Mouse (Mus musculus) thymus, adult 2 months (tissue): Measurements from ENCODE around the gene Ubxn7. TPM values are rescaled to one million over a fixed set of nuclear protein-coding genes. Genes with fewer than 3 reads are reported as not detected.
A peak's percentile ranks its signal among the peaks of the same experiment; 100 is the strongest.

ENCODE experiments used
- DNase-seq: peaks from one replicate; pipeline ENCODE4 v3.0.0; 2021
- H3K27ac ChIP-seq: fragments of 200-500 bp; 2 replicates; pipeline ENCODE4 v1.5.1; 2012; ENCODE audit warnings: low read length, control low read depth; ENCODE audit not compliant: control insufficient read depth, insufficient read depth
- H3K27me3 ChIP-seq: fragments of 200-500 bp; 2 replicates; pipeline ENCODE4 v1.6.1; 2012; ENCODE audit warnings: mild to moderate bottlenecking, low read length, moderate library complexity, mixed read lengths; ENCODE audit not compliant: control insufficient read depth, insufficient read depth
- H3K36me3 ChIP-seq: fragments of 200-500 bp; 2 replicates; pipeline ENCODE4 v1.6.1; 2012; ENCODE audit warnings: mild to moderate bottlenecking, low read length, moderate library complexity; ENCODE audit not compliant: control insufficient read depth, insufficient read depth
- H3K4me1 ChIP-seq: fragments of 200-500 bp; replicated peaks from 2 replicates; pipeline ENCODE4 v1.6.1; 2012; ENCODE audit warnings: low read length; ENCODE audit not compliant: control insufficient read depth, insufficient read depth
- H3K4me3 ChIP-seq: fragments of 200-500 bp; 2 replicates; pipeline ENCODE4 v1.5.1; 2012; ENCODE audit warnings: mild to moderate bottlenecking, low read length, control low read depth, moderate library complexity; ENCODE audit not compliant: control insufficient read depth, insufficient read depth
- CTCF ChIP-seq: fragments of 200-500 bp; IDR thresholded peaks from 2 replicates; pipeline ENCODE4 v1.5.1; 2012; ENCODE audit warnings: mild to moderate bottlenecking, control low read depth, low read length, moderate library complexity, borderline replicate concordance; ENCODE audit not compliant: control insufficient read depth, poor library complexity, insufficient read depth; ENCODE audit errors: extremely low read depth
- POLR2A ChIP-seq: fragments of 200-500 bp; IDR thresholded peaks from 2 replicates; pipeline ENCODE4 v1.6.1; 2012; ENCODE audit warnings: mild to moderate bottlenecking, low read length, control low read depth, moderate library complexity; ENCODE audit not compliant: control insufficient read depth, poor library complexity, insufficient read depth; ENCODE audit errors: extremely low read depth
- WGBS: fragments of 180-500 bp; shearing (Covaris S2); methylation state at CpG from one replicate; pipeline ENCODE4 v1.1.7; 2018; 5-methylcytosine and 5-hydroxymethylcytosine counted together
- polyA plus RNA-seq: library from polyadenylated mRNA; depleted of rRNA; stranded (reverse); fragments of >200 nt; gene quantifications from 2 replicates; pipeline ENCODE4 v1.2.3, GENCODE M21; 2012

The Ubxn7 gene
- polyA plus RNA-seq, 1 experiment = 50.1 TPM

- TF ChIP-seq CTCF = no peak
- TF ChIP-seq POLR2A = no peak
- Histone ChIP-seq H3K36me3 (peaks cover 13% of the 10 kb centered on the region), H3K4me3 (no peak overlapping the region), H3K4me1 (no peaks in the 10 kb centered on the region), H3K27ac (no peak overlapping the region), H3K27me3 (no peaks in the 10 kb centered on the region)
- no peak for DNase-seq
- WGBS = 82% methylated on average over 3 of the region's 3 CpGs
These were observed 58.8 kb downstream of the Ubxn7 start for GRCm38 (mm10) chr16:32390882-32391281.

DNA sequence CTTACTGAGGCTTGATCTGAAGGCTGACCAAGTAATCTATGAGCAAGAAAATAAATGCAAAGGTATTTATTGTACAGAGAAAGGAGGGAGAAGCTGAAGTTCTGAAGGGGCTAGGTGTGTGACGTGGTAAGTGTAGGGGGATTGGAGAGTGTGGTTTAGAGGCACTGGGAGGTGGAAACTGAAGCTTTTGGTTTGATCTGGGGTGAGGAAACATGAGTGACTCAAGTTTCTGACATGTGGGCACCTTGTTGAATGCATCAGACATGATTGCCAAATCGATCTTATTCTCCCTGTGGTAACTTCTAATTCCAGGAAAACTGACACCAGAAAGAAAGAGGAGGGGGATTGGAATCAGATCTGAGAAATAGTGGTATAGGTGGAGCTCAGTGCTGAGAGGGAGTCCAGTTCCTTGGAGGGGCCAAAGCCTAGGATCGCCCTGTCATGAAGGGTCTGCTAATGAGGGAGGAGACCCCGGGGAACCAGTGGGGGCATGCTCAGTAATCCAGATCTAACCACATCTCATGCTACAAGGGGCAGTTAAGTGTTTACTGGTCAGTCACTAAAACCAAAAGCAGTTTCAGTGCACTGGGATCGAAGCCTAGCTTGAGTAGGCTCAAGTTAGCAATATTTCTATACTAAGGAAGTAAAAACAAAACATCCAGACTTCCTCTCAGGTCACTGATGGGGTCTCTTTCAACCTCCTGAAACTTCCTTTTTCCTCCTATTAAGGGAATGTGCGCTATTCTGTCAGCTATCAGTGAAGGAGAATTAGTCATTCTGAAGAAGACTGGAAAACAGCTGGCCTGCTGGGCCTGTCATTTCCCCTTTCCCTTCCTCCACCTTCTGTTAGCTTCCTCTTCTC is 63.9 kb downstream of the Ubxn7 start:
- TF ChIP-seq CTCF (no peak), POLR2A (no peak)
- no peak overlapping the region for H3K4me3 ChIP-seq
- no peaks in the 10 kb centered on the region for H3K27me3 ChIP-seq
- H3K27ac ChIP-seq = no peak overlapping the region
- 62% methylated on average over 6 of the region's 6 CpGs for WGBS
- DNase-seq = no peak
- H3K4me1 ChIP-seq = no peaks in the 10 kb centered on the region
- H3K36me3 ChIP-seq = no peaks in the 10 kb centered on the region

GRCm38 (mm10) chr16:32396541-32396835 is 64.4 kb downstream of the Ubxn7 start:
- Histone ChIP-seq H3K27me3 (no peaks in the 10 kb centered on the region), H3K4me3 (no peak overlapping the region), H3K4me1 (peaks cover 4% of the 10 kb centered on the region), H3K36me3 (no peaks in the 10 kb centered on the region), H3K27ac (no peak overlapping the region)
- TF ChIP-seq POLR2A (no peak), CTCF (no peak)
- WGBS = 91% methylated on average over 3 of the region's 3 CpGs
- DNase-seq = no peak

DNA sequence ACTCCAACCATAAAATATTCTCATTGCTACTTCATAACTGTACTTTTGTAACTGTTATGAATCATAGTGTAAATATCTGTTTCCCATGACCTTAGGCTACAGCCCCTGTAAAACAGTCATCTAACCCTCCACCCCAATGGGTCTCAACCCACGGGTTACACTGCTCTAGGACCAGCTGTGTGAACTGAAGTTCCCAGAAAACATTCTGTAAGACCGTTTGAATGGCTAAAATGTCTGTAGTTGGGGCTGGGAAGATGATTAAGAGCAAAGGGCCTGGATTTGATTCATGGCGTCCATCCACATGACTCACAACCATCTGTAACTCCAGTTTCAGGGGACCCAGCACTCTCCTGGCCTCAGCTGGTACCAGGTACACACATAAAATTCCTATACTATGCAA is 66.1 kb downstream of the Ubxn7 start:
- no peak overlapping the region for H3K27ac ChIP-seq
- H3K27me3 ChIP-seq = no peaks in the 10 kb centered on the region
- peaks cover 5% of the 10 kb centered on the region for H3K4me1 ChIP-seq
- H3K4me3 ChIP-seq = no peak overlapping the region
- WGBS = 91% methylated on average over 3 of the region's 3 CpGs
- H3K36me3 ChIP-seq = no peaks in the 10 kb centered on the region
- DNase-seq = no peak
- TF ChIP-seq POLR2A (no peak), CTCF (no peak)

DNA sequence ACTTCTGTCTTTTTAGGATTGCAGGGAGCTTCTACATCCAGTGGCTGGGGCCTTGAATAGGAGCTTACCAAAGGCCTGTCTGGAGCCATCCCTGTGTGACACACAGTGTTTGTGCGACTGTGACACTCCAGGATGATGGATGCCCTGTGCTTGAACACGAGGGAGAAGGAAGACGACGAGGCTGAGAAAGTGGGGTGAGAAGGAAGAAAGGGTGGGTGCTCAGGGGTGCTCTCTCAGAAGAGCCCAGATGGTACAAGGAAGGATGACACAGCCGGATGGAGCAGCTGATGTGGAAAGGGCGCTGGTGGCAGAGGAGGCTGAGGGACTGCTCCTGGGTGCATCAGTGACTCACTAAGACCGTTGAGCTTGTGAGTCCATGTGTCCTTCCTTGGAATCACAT is 68.2 kb downstream of the Ubxn7 start, which contains the start of gene Tm4sf19:
TSS of gene Tm4sf19 (plus strand) at position 240 of the 400 bp plus-strand sequence.
- Histone ChIP-seq H3K27ac (no peak within 1 kb of the TSS), H3K36me3 (no peaks in the 10 kb centered on the region), H3K4me3 (no peak within 1 kb of the TSS), H3K27me3 (no peaks in the 10 kb centered on the region), H3K4me1 (peaks cover 5% of the 10 kb centered on the region)
- DNase-seq = no peak
- WGBS = 87% methylated on average over 7 of the region's 7 CpGs
- TF ChIP-seq CTCF = no peak
- no peak for TF ChIP-seq POLR2A

DNA sequence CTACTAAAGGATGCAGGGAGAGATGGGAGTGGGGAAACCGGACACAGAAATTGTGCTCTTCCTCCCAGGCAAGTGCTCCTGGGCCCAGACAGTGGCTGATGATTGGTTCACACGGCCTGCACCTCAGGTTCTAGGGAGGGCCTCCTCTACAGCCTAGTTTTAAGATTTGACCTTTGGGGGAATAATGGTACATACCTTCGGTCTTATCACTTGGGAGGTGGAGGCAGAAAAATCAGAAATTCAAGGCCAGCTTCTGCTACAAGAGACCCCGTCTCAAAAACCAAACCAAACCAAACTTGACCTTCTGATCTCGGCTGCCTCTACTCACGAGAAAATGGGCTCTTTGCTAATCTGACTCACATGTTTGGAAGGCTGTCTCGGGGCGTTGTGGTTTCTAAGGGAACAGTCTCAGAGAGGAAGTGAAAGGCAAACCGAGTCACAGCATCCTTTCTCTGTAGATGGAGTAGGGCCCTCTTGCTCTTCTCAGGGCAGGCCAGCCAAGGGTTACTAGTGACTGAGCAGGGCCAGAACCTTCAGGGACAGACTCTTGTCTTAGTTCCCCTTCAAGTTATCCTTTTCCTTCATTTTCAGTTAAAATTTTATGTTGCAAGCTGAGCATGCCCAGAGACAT is 69.4 kb downstream of the Ubxn7 start:
- DNase-seq = peak; percentile 8
- 43% methylated on average over 9 of the region's 9 CpGs for WGBS

DNA sequence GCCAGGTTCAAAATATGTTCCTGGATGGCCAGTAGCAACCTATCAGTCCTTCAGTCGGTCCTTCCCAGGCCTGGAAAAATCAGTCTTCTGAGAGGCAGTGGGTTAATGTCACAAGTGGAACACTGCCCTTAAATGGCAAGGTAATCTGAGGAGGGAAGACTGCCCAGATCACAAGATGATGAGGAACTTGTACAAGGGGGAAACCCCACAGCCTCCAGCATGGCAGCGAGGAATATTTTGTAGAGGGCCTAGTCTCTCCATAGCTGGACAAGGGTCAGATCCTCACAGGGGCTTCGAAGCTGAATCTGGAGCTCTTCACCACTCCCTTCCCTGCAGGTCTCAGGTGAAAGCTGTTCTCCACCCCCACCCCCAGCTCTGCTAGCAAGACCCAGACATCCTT is 70.8 kb downstream of the Ubxn7 start:
- H3K4me1 ChIP-seq = peaks cover 5% of the 10 kb centered on the region
- no peaks in the 10 kb centered on the region for H3K36me3 ChIP-seq
- no peaks in the 10 kb centered on the region for H3K27me3 ChIP-seq
- 88% methylated on average over 3 of the region's 3 CpGs for WGBS
- TF ChIP-seq POLR2A (no peak), CTCF (no peak)
- no peak overlapping the region for H3K4me3 ChIP-seq
- DNase-seq = no peak
- no peak overlapping the region for H3K27ac ChIP-seq

More for the DNA sequence above, 69.4 kb downstream of the Ubxn7 start:
- Histone ChIP-seq H3K4me1 (peaks cover 5% of the 10 kb centered on the region), H3K36me3 (no peaks in the 10 kb centered on the region), H3K4me3 (no peak overlapping the region), H3K27me3 (no peaks in the 10 kb centered on the region), H3K27ac (no peak overlapping the region)
- no peak for TF ChIP-seq POLR2A
- TF ChIP-seq CTCF = no peak
